Mouse (Mus musculus) liver, embryonic 16.5 days (tissue): ENCODE results near the gene Sox6. TPM values are rescaled to one million over a fixed set of nuclear protein-coding genes. Genes with fewer than 3 reads are reported as not detected.

ENCODE experiments used
- ATAC-seq: fragments of 200-750 bp; cut with Nextera tagmentation; 2 replicates; pipeline ENCODE4 v1.8.0; 2017; ENCODE audit warnings: low read depth, mild to moderate bottlenecking, moderate number of reproducible peaks, moderate library complexity
- H3K27ac ChIP-seq: fragments of 300-500 bp; sonication (generic); 2 replicates; pipeline ENCODE4 v1.5.1; 2014; ENCODE audit warnings: mild to moderate bottlenecking, low read length
- H3K27me3 ChIP-seq: fragments of 300-500 bp; sonication (generic); 2 replicates; pipeline ENCODE4 v1.6.1; 2014; ENCODE audit warnings: low read depth, low read length, mixed read lengths; ENCODE audit not compliant: control insufficient read depth, insufficient read depth
- H3K36me3 ChIP-seq: fragments of 300-500 bp; sonication (generic); 2 replicates; pipeline ENCODE4 v1.6.1; 2014; ENCODE audit warnings: mild to moderate bottlenecking; ENCODE audit not compliant: control insufficient read depth, insufficient read depth
- H3K4me1 ChIP-seq: fragments of 300-500 bp; sonication (generic); 2 replicates; pipeline ENCODE4 v1.6.1; 2014; ENCODE audit warnings: low read depth, low read length, mixed read lengths; ENCODE audit not compliant: control insufficient read depth
- H3K4me2 ChIP-seq: fragments of 300-500 bp; sonication (generic); 2 replicates; pipeline ENCODE4 v1.6.1; 2014; ENCODE audit warnings: low read depth, low read length, mixed read lengths
- H3K4me3 ChIP-seq: fragments of 300-500 bp; sonication (generic); 2 replicates; pipeline ENCODE4 v1.5.1; 2014; ENCODE audit warnings: low read depth, mild to moderate bottlenecking, low read length
- H3K9ac ChIP-seq: fragments of 300-500 bp; sonication (generic); 2 replicates; pipeline ENCODE4 v1.6.1; 2014; ENCODE audit warnings: low read depth, low read length
- H3K9me3 ChIP-seq: fragments of 300-500 bp; sonication (generic); replicated peaks from 2 replicates; pipeline ENCODE4 v1.6.1; 2016; ENCODE audit warnings: low read length; ENCODE audit not compliant: control insufficient read depth
- WGBS: fragments of 180-500 bp; shearing (Covaris S2); extraction: QIAGEN DNeasy Blood & Tissue Kit; methylation state at CpG from one replicate; pipeline ENCODE4 v1.1.7; 2014; ENCODE audit not compliant: insufficient replicate concordance; 5-methylcytosine and 5-hydroxymethylcytosine counted together
- polyA plus RNA-seq: library from polyadenylated mRNA; unstranded; fragments of >200 nt; fragmentation: Nextera tagmentation; extraction: Ambion mirVana; gene quantifications from 2 replicates; pipeline ENCODE4 v1.2.1, GENCODE M21; 2015

Gene Sox6
- polyA plus RNA-seq, 1 experiment from 2014 or later, result 84.8 TPM

- no peak overlapping the region for H3K9ac ChIP-seq
- ATAC-seq, result no peak
- H3K27ac ChIP-seq, result no peak overlapping the region
- no peak overlapping the region for H3K4me3 ChIP-seq
- H3K4me2 ChIP-seq, result no peak overlapping the region
- 70% methylated on average over 4 of the region's 4 CpGs for WGBS
- no peaks in the 10 kb centered on the region for H3K4me1 ChIP-seq
- no peaks in the 10 kb centered on the region for H3K9me3 ChIP-seq
- H3K36me3 ChIP-seq, result peaks cover 4% of the 10 kb centered on the region; the same call in 1 of the 2 replicates
- H3K27me3 ChIP-seq, result no peaks in the 10 kb centered on the region
Measured at GRCm38 (mm10) chr7:115745672-115746253, 292.8 kb downstream of the Sox6 start.

DNA sequence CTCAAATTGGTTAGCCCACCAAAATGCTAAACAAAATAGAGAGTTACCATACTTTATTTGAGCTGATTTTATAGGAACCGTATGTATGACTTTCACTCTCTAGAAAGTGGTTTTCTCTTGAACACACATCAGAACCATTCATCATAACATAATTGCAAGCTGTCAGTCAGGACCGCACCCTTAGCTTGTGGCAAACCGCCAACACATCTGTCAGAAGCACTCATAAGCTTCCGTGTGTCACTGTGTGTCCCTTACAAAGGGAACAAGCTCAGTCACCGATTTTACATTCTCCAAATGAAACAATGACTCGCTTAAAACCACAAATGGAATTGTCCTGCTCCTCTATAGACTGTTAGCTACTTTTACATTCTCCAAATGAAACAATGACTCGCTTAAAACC lies 304.5 kb downstream of the Sox6 start:
- no peaks in the 10 kb centered on the region for H3K4me1 ChIP-seq
- no peaks in the 10 kb centered on the region for H3K9me3 ChIP-seq
- no peaks in the 10 kb centered on the region for H3K36me3 ChIP-seq
- no peak overlapping the region for H3K4me3 ChIP-seq
- 15% methylated on average over 7 of the region's 7 CpGs for WGBS
- no peak for ATAC-seq
- no peak overlapping the region for H3K4me2 ChIP-seq
- H3K27ac ChIP-seq, result no peak overlapping the region
- no peaks in the 10 kb centered on the region for H3K27me3 ChIP-seq
- no peak overlapping the region for H3K9ac ChIP-seq

- no peaks in the 10 kb centered on the region for H3K4me1 ChIP-seq
- no peak overlapping the region for H3K4me3 ChIP-seq
- H3K9ac ChIP-seq, result no peak overlapping the region
- no peaks in the 10 kb centered on the region for H3K27me3 ChIP-seq
- 77% methylated on average over 1 of the region's 1 CpGs for WGBS
- H3K9me3 ChIP-seq, result no peaks in the 10 kb centered on the region
- no peak overlapping the region for H3K4me2 ChIP-seq
- H3K27ac ChIP-seq, result no peak overlapping the region
- no peaks in the 10 kb centered on the region for H3K36me3 ChIP-seq
- ATAC-seq, result no peak
Measured at GRCm38 (mm10) chr7:115732824-115733223, 305.8 kb downstream of the Sox6 start.

- ATAC-seq, result no peak
- no peaks in the 10 kb centered on the region for H3K4me1 ChIP-seq
- H3K9ac ChIP-seq, result no peak overlapping the region
- H3K36me3 ChIP-seq, result 0 out of 2 replicates have a peak, but pooled peaks cover 2% of the 10 kb centered on the region
- H3K27me3 ChIP-seq, result no peaks in the 10 kb centered on the region
- H3K27ac ChIP-seq, result no peak overlapping the region
- WGBS, result 89% methylated on average over 2 of the region's 2 CpGs
- H3K4me2 ChIP-seq, result no peak overlapping the region
- H3K4me3 ChIP-seq, result no peak overlapping the region
- H3K9me3 ChIP-seq, result no peaks in the 10 kb centered on the region
Measured at GRCm38 (mm10) chr7:115726776-115727175, 311.8 kb downstream of the Sox6 start.

DNA sequence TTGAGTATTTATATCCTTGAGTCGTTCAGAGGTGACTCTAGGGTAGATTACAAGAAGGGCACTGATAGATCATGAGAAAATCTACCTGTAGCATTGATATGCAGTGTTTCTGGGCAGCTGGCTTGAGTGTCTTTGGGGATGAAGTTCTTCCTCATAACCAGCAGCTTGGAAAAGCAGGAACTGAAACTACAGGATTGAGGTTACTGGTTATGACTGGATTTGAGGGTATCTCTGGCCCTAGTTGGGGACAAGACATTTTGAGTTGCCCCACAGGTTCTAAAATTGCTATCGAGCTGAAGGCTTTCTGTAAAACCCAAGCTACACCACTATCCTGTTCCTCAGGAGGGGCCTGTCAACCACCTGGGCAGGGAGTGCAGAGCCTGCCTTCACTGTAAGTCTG lies 314.2 kb downstream of the Sox6 start:
- H3K9me3 ChIP-seq, result no peaks in the 10 kb centered on the region
- no peaks in the 10 kb centered on the region for H3K4me1 ChIP-seq
- no peak overlapping the region for H3K4me3 ChIP-seq
- no peaks in the 10 kb centered on the region for H3K27me3 ChIP-seq
- WGBS, result 75% methylated on average over 2 of the region's 2 CpGs
- no peak overlapping the region for H3K4me2 ChIP-seq
- H3K36me3 ChIP-seq, result 0 out of 2 replicates have a peak, but pooled peaks cover 2% of the 10 kb centered on the region
- no peak overlapping the region for H3K27ac ChIP-seq
- ATAC-seq, result no peak
- no peak overlapping the region for H3K9ac ChIP-seq

GRCm38 (mm10) chr7:115721624-115722540 lies 316.7 kb downstream of the Sox6 start:
- no peak overlapping the region for H3K4me2 ChIP-seq
- no peaks in the 10 kb centered on the region for H3K4me1 ChIP-seq
- H3K36me3 ChIP-seq, result 0 out of 2 replicates have a peak, but pooled peaks cover 2% of the 10 kb centered on the region
- H3K27me3 ChIP-seq, result no peaks in the 10 kb centered on the region
- no peak overlapping the region for H3K4me3 ChIP-seq
- no peak overlapping the region for H3K9ac ChIP-seq
- H3K27ac ChIP-seq, result no peak overlapping the region
- no peak for ATAC-seq
- 59% methylated on average over 7 of the region's 7 CpGs for WGBS
- no peaks in the 10 kb centered on the region for H3K9me3 ChIP-seq

- Histone ChIP-seq H3K4me3 (no peak overlapping the region), H3K9me3 (no peaks in the 10 kb centered on the region), H3K27me3 (no peaks in the 10 kb centered on the region), H3K36me3 (no peaks in the 10 kb centered on the region), H3K4me1 (no peaks in the 10 kb centered on the region), H3K27ac (no peak overlapping the region), H3K4me2 (no peak overlapping the region), H3K9ac (no peak overlapping the region)
- no peak for ATAC-seq
- WGBS, result 91% methylated on average over 3 of the region's 3 CpGs
Measured at GRCm38 (mm10) chr7:115719791-115720190, 318.8 kb downstream of the Sox6 start.

GRCm38 (mm10) chr7:115706141-115706540 lies 332.5 kb downstream of the Sox6 start:
- no peaks in the 10 kb centered on the region for H3K9me3 ChIP-seq
- H3K4me2 ChIP-seq, result no peak overlapping the region
- H3K36me3 ChIP-seq, result no peaks in the 10 kb centered on the region; the same call in 1 of the 2 replicates
- H3K4me1 ChIP-seq, result no peaks in the 10 kb centered on the region
- no peak overlapping the region for H3K4me3 ChIP-seq
- H3K9ac ChIP-seq, result no peak overlapping the region
- H3K27me3 ChIP-seq, result no peaks in the 10 kb centered on the region
- no peak for ATAC-seq
- no peak overlapping the region for H3K27ac ChIP-seq
- 40% methylated on average over 2 of the region's 2 CpGs for WGBS

DNA sequence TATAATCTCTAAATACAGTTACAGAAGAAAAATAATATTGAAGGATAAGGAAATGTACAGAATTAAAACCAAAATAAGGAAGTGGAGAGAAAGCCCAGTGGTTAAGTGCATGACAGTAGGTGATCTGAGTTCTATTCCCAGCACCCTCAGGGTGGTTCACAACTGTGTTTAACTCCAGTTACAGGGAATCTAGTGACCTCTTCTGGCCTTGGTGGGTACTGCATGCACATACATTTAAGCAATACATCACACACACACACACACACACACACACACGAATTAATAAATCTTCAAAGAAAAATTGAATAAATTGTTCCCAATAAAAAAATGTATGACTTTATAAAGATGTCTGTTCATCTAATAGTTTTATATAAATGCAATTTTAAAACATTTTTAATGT lies 340.5 kb downstream of the Sox6 start:
- H3K4me1 ChIP-seq, result no peaks in the 10 kb centered on the region
- no peak for ATAC-seq
- no peak overlapping the region for H3K4me3 ChIP-seq
- WGBS, result 79% methylated on average over 1 of the region's 1 CpGs
- H3K4me2 ChIP-seq, result no peak overlapping the region
- peaks cover 8% of the 10 kb centered on the region for H3K36me3 ChIP-seq
- H3K9ac ChIP-seq, result no peak overlapping the region
- H3K27ac ChIP-seq, result no peak overlapping the region
- H3K9me3 ChIP-seq, result no peaks in the 10 kb centered on the region; the same call in 1 of the 2 replicates
- no peaks in the 10 kb centered on the region for H3K27me3 ChIP-seq
